Mouse (Mus musculus) right cerebral cortex, adult 18-20 months (tissue): Measurements from ENCODE around the gene Ubxn11.

Experiments
- DNase-seq: peaks from one replicate; pipeline ENCODE4 v3.0.0; 2022; ENCODE audit warnings: mixed read lengths

Gene Ubxn11

GRCm38 (mm10) chr4:134091225-134091529 lies 11.2 kb upstream of the Ubxn11 start:
- DNase-seq, result no peak

GRCm38 (mm10) chr4:134092382-134093288 lies 9.7 kb upstream of the Ubxn11 start:
- no peak for DNase-seq

GRCm38 (mm10) chr4:134094004-134094564 lies 8.3 kb upstream of the Ubxn11 start:
- no peak for DNase-seq

GRCm38 (mm10) chr4:134094923-134095547 lies 7.3 kb upstream of the Ubxn11 start, which contains the start of gene Cd52:
TSS of gene Cd52 (minus strand) at chr4:134095082.
- DNase-seq, result no peak

- no peak for DNase-seq
These were observed 6.2 kb upstream of the Ubxn11 start for GRCm38 (mm10) chr4:134096120-134096519.

GRCm38 (mm10) chr4:134097015-134097608 lies 5.3 kb upstream of the Ubxn11 start:
- DNase-seq, result no peak

- no peak for DNase-seq
These were observed 3.7 kb upstream of the Ubxn11 start for GRCm38 (mm10) chr4:134098628-134099027.

- DNase-seq, result no peak
These were observed 2.1 kb upstream of the Ubxn11 start for GRCm38 (mm10) chr4:134100245-134100644.

GRCm38 (mm10) chr4:134102742-134103119 lies 361 bp downstream of the Ubxn11 start:
- DNase-seq, result no peak

- no peak for DNase-seq
These were observed 3.7 kb downstream of the Ubxn11 start for GRCm38 (mm10) chr4:134106105-134106504.

GRCm38 (mm10) chr4:134107730-134108129 lies 5.4 kb downstream of the Ubxn11 start:
- peak; percentile 90 for DNase-seq

- DNase-seq, result no peak
These were observed 5.8 kb downstream of the Ubxn11 start for GRCm38 (mm10) chr4:134108196-134108595.

- no peak for DNase-seq
These were observed 8.3 kb downstream of the Ubxn11 start for GRCm38 (mm10) chr4:134110653-134111052.

- DNase-seq, result no peak
These were observed 10.0 kb downstream of the Ubxn11 start for GRCm38 (mm10) chr4:134112403-134112802.

- no peak for DNase-seq
These were observed 11.1 kb downstream of the Ubxn11 start for GRCm38 (mm10) chr4:134113356-134113994.

GRCm38 (mm10) chr4:134114038-134114437 lies 11.7 kb downstream of the Ubxn11 start:
- no peak for DNase-seq

- DNase-seq, result no peak
These were observed 13.1 kb downstream of the Ubxn11 start for GRCm38 (mm10) chr4:134115215-134116144.

- no peak for DNase-seq
These were observed 14.1 kb downstream of the Ubxn11 start for GRCm38 (mm10) chr4:134116501-134116900.

- no peak for DNase-seq
These were observed 14.6 kb downstream of the Ubxn11 start for GRCm38 (mm10) chr4:134117012-134117411.

- DNase-seq, result no peak
These were observed 15.9 kb downstream of the Ubxn11 start for GRCm38 (mm10) chr4:134118126-134118800.

- DNase-seq, result no peak
These were observed 16.7 kb downstream of the Ubxn11 start for GRCm38 (mm10) chr4:134119042-134119441.
